Mouse (Mus musculus) 3134 (cell line): Measurements from ENCODE around the gene Gm9999.

ENCODE experiments used
- DNase-seq: peaks from one replicate; pipeline ENCODE4 v3.0.0-alpha.2; 2011; ENCODE audit warnings: low spot score; ENCODE audit not compliant: insufficient read length; ENCODE audit errors: extremely low read depth

The Gm9999 gene

GRCm38 (mm10) chr7:46998942-46999341 is 15.6 kb downstream of the Gm9999 start:
- no peak for DNase-seq

DNA sequence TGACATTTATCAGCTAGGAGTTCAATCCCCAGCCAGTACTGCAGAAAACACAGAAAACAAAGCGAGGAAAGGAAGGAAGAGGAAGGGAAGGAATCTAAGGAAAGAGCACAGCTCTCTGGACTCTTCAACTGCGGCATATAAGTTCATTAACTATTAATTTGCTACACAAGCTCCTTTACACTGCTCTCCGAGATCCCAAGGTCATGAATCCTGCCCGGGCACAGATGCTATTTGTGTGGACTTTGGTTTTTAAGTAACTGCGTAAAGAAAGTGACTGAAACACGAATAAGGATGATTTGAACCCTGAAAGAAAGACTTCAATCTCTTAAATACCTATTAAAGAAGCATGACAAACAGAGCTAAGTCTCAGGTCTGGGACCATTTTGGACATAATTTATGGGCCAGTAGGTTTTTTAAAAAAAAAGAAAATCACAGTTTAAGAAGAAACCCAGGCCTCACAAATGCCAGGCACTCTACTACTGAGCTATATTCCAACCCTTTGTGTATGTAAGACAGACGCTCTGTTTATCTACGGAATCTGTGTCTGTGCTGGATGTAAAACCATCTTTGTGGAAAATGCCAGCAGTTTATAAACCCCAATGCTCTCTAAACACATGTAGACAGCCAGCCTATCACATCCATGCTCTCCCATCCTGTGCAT is 16.7 kb downstream of the Gm9999 start:
- DNase-seq, result peak; percentile 31

DNA sequence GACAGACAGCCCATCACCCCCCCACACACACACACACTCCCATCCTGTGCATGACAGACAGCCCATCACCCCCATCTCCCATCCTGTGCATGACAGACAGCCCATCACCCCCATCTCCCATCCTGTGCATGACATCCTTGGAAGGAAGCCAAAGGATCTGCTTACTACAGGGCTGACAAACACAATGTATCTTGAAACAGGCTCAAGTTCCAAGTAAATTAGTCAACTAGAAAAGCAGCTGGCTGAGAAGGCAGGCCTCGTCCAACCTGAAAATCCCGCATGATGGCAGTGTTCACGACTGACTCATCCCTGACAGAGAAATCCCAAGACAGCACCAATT is 17.2 kb downstream of the Gm9999 start:
- peak; percentile 58 for DNase-seq

- DNase-seq, result no peak
Observed at GRCm38 (mm10) chr7:47001125-47001899, 17.9 kb downstream of the Gm9999 start.

DNA sequence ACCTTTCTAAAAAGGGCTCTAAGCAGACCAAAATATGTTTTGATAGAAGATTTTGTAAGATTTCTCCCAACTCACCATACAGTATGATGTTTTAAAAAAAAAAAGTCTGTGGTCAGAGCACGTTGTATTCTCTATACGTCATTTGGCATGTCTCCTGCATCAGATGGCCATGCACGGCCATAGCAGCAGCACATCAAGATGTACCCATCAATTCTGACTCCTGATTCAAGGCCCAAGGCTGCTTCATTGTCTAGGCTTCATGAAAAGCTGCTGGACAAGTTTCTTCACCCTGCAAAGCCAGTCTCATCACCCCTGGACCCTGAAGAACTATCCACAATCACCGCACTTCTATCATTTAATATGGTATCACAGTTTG is 18.5 kb downstream of the Gm9999 start:
- DNase-seq, result no peak

- DNase-seq, result no peak
Observed at GRCm38 (mm10) chr7:47003411-47004115, 20.2 kb downstream of the Gm9999 start.

- DNase-seq, result no peak
Observed at GRCm38 (mm10) chr7:47007109-47007780, 23.9 kb downstream of the Gm9999 start.

- DNase-seq, result no peak
Observed at GRCm38 (mm10) chr7:47007818-47008167, 24.4 kb downstream of the Gm9999 start.

- DNase-seq, result peak; percentile 96
Observed at GRCm38 (mm10) chr7:47008168-47008993, 25.0 kb downstream of the Gm9999 start, which contains the start of gene Spty2d1. Gene Spty2d1 (minus strand): TSS chr7:47008411.

DNA sequence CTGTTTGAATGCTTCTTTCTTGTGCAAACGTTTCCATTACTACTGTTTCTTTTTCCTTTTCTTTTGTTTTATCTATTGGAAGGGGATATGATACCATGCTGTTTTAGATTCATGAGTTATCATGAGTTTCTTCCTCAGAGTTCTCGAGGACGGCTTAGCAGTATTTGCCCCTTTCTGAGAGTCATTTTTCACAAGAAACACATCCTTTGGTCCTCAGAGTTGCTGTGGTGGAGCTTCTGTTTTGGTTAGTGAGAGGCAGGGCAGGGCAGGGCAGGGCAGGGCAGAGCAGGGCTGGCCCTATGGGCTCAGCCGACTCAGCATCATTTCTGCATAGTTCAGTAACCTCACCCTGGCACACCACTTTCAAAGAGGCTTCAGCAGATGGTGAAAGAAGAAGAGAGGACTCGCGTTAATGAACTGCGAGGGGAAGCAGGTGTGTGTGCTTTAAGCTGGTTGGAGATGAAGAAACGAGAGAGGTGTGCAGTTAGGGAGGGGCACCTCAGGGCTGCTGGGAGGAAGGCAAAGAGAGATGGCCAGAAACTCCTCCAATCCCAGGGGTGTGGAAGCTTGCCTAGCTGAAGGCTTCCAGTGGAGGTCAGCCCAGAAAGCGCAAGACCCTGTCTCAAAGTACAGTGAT is 29.9 kb downstream of the Gm9999 start:
- no peak for DNase-seq

GRCm38 (mm10) chr7:47014564-47015389 is 31.4 kb downstream of the Gm9999 start:
- DNase-seq, result peak; percentile 65

DNA sequence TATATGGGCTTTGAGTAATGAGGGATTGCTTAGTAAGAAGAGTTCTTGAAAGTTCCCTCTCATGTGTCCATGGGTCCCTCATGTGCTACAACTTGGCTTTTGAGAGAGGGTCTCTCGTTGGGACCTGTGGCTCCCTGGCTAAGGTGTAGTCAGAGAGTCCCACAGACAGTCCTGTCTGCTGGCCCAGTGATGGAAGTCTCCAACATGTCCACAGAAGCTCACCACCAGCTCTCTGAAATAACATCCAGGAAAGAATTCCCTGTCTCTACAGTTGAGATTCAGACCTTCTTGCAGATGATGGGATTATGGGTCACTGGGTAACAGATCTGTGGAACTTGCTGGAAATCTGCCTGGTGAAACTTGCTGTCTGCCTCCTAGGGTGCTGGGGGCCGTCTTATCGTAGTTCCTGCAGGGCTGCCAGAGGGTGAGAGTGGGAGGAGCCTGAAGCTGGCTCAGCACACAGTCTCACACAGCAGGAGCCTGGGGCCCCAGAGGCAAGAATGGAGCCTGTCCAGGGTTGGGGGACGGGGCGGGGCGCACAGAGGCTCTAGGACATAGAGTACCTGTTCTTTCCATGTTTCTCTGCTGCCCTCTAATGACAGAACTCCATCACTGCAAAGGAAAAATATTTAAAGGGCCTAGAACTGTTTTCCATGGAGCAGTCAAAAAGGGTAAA is 32.1 kb downstream of the Gm9999 start:
- DNase-seq, result peak; percentile 88

DNA sequence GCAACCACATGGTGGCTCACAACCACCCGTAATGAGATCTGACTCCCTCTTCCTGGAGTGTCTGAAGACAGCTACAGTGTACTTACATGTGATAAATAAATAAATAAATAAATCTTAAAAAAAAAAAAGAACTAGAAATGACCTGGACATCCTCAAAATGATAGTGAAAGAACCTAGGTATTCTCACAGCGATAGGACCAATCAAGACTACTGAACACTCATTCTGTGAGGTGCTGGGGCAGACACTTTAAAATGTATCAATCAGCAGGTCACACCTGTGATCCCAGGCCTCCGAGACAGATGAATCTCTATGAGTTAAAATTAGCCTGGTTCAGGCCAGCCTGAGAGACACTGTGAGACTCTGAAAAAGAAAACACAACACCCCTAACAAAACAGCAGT is 33.2 kb downstream of the Gm9999 start:
- no peak for DNase-seq

GRCm38 (mm10) chr7:47017146-47017545 is 33.8 kb downstream of the Gm9999 start:
- no peak for DNase-seq

DNA sequence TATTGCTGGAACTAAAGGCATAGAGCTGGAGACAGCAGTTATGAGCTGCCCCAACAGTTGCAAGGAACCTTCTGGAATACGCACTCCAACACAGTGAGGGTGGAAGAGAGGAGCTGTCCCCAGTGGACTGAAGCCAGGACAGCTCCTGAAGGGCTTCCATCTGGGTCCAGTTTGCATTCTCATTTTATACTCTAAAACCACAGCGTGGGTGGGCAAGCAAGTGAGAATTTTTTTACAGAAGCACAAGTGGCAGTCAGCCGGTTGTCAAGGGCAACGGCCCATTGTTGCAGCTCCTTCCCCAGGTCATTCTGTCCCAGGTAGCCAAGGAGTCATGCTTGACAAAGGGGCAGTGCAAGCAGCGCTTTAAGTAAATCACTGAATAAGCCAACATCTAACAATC is 36.3 kb downstream of the Gm9999 start:
- DNase-seq, result no peak

- no peak for DNase-seq
Observed at GRCm38 (mm10) chr7:47020956-47021355, 37.6 kb downstream of the Gm9999 start.

GRCm38 (mm10) chr7:47022482-47022881 is 39.1 kb downstream of the Gm9999 start:
- no peak for DNase-seq

- DNase-seq, result peak; percentile 49
Observed at GRCm38 (mm10) chr7:47023530-47023929, 40.1 kb downstream of the Gm9999 start.

DNA sequence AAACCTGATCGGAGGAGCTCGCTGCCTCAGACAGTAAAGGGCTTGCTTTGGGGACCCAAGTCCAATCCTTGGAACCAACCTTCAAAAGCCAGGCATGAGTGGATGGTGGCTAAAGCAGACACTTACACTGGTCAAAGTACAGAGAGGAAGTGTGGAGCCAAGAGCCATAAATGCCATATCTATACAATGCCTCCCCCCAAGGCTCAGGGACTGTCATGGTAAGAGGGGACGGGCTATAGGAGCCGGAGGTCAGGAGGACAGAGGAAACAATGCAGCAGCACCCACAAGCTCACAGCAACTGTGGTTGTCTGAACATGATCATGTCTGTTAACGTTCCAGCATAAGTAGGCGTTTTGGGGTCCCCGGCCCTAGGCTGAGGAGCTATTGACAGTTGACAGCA is 41.1 kb downstream of the Gm9999 start:
- DNase-seq, result no peak
